Mouse (Mus musculus): ENCODE data around the gene 4930539E08Rik. TPM values are rescaled to one million over a fixed set of nuclear protein-coding genes. Genes with fewer than 3 reads are reported as not detected.
A peak's percentile ranks its signal among the peaks of the same experiment; 100 is the strongest.

Gene 4930539E08Rik
- polyA plus RNA-seq (2015; fragmentation: Nextera tagmentation; extraction: Ambion mirVana), result 0.22 and 0.27 TPM in 2 replicates

DNA sequence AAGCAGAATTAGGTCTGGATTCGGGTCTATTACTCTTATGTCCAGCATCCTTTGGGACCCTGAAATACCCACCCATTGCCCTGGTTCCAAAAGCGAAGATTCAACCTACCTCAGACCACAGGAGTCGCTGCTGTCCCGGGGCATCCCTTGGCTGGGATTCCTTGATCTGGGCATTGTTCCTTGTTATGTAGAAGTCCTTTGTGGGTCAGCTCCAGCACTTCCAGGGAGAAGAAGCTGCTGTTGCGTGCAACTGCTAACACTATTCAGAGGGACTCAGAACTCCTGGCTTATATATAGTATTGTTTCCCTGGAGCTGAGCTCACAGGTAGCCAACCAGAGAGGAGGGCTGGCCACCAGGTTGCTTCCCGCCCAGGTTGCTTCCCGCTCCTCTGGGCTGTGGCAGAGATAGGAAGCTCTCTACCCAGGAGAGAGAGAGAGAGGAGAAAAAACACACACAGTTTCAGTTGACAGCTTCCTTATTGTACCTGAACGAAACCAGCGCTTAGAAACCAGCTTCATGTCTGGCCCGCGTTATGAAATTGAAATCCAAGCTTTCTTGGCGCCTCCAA lies at the start of gene 4930539E08Rik:
Gene 4930539E08Rik (minus strand): TSS at position 265 of the 569 bp plus-strand sequence.
- no peaks in the 10 kb centered on the region for H3K4me1 ChIP-seq

DNA sequence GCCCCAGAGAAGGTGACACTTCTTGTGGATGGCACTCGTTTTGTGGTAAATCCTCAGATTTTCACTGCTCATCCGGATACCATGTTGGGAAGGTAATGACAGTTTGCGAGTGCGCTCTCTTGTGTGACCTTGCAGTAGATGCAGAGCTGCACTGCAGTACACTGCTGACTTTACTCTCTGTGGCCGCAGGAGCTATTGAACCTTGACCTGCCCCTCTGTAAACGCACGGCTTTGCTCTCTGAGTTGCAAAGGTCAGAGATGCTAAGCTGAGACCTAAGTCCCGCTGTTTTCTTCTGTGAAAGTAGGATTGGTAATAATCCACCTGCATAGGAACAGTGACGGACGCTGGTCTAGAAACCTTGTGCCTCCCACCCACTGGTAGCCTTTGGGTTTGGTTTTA lies 46.5 kb upstream of the 4930539E08Rik start:
- ATAC-seq (ENCODE audit: insufficient number of reproducible peaks, low FRiP score, low TSS enrichment, low read depth), result no peak
- H3K9ac ChIP-seq, result no peak overlapping the region
- H3K4me3 ChIP-seq, result no peak overlapping the region
- peaks cover 76% of the 10 kb centered on the region for H3K36me3 ChIP-seq
- 88% methylated on average over 10 of the region's 10 CpGs for WGBS
- H3K4me1 ChIP-seq, result no peaks in the 10 kb centered on the region
- H3K9me3 ChIP-seq, result no peaks in the 10 kb centered on the region
- H3K27me3 ChIP-seq, result no peaks in the 10 kb centered on the region
- H3K4me2 ChIP-seq, result no peak overlapping the region
- no peak overlapping the region for H3K27ac ChIP-seq

More for the DNA sequence above, at the start of gene 4930539E08Rik:
- ATAC-seq (ENCODE audit: insufficient number of reproducible peaks, low FRiP score, low TSS enrichment, low read depth), result no peak
- no peaks in the 10 kb centered on the region for H3K27me3 ChIP-seq
- H3K4me2 ChIP-seq, result no peak within 1 kb of the TSS
- H3K9me3 ChIP-seq, result no peaks in the 10 kb centered on the region
- H3K36me3 ChIP-seq, result no peaks in the 10 kb centered on the region
- H3K4me3 ChIP-seq, result no peak within 1 kb of the TSS
- WGBS, result 68% methylated on average over 12 of the region's 12 CpGs
- H3K27ac ChIP-seq, result no peak within 1 kb of the TSS
- H3K9ac ChIP-seq, result no peak within 1 kb of the TSS

- no peak overlapping the region for H3K9ac ChIP-seq
- WGBS, result 82% methylated on average over 10 of the region's 10 CpGs
- no peak for ATAC-seq (ENCODE audit: insufficient number of reproducible peaks, low FRiP score, low TSS enrichment, low read depth)
- H3K4me3 ChIP-seq, result no peak overlapping the region
- no peak overlapping the region for H3K27ac ChIP-seq
- H3K36me3 ChIP-seq, result peaks cover 72% of the 10 kb centered on the region
- no peaks in the 10 kb centered on the region for H3K9me3 ChIP-seq
- H3K4me2 ChIP-seq, result no peak overlapping the region
- no peaks in the 10 kb centered on the region for H3K4me1 ChIP-seq
- H3K27me3 ChIP-seq, result no peaks in the 10 kb centered on the region
These were observed 45.5 kb upstream of the 4930539E08Rik start for GRCm38 (mm10) chr17:28960597-28960996.

DNA sequence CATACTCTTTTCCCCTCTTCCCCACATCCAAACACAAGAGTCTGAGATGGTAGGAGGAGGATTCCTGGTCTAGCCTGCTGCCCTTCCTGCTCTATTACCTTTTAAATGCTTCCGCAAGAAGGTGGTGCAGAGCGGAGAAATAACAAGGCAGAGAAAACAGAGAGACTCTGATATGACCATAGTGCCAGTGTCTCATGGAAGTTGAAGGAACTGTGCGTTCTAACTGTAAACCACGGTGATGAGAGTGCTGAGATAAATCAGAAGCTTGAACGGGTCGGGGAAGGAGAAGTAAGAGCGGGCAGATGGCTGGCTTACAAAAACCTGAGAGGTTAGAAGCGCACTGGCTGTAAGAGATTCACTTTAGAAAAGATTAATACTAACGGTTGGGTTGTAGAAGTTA lies 39.3 kb upstream of the 4930539E08Rik start:
- Histone ChIP-seq H3K27ac (no peak overlapping the region), H3K27me3 (no peaks in the 10 kb centered on the region), H3K9ac (no peak overlapping the region), H3K4me1 (peaks cover 17% of the 10 kb centered on the region), H3K36me3 (peaks cover 18% of the 10 kb centered on the region; the same call in 1 of the 2 replicates), H3K4me2 (0 out of 2 replicates have a peak overlapping the region, but pooled peaks have one; percentile 67), H3K4me3 (no peak overlapping the region), H3K9me3 (no peaks in the 10 kb centered on the region)
- 95% methylated on average over 9 of the region's 9 CpGs for WGBS
- ATAC-seq (ENCODE audit: insufficient number of reproducible peaks, low FRiP score, low TSS enrichment, low read depth), result no peak

DNA sequence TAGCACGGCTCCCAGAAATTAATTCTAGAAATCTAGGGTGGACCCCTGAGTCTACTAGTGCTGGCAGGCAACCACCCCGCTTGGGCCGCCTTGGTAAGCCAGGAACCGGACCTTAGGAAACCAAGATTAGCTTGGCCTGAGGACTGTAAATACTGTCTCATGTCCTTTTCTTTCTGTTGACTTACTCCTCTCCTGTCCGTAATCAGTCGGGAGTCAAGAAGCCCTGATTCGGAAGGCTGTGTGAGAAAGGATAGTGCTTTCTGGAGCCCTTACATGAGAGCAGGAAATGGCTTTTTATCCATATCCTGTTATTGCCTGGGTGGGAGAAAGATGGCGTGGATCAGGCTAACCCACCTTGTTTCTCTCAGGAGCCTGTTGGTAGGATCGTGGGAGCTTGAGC lies 38.1 kb upstream of the 4930539E08Rik start:
- Histone ChIP-seq H3K4me1 (peaks cover 17% of the 10 kb centered on the region), H3K4me3 (peak overlapping the region; percentile 73), H3K9me3 (no peaks in the 10 kb centered on the region), H3K27ac (peak overlapping the region; percentile 98), H3K27me3 (no peaks in the 10 kb centered on the region), H3K4me2 (peak overlapping the region; percentile 67), H3K9ac (peak overlapping the region; percentile 76), H3K36me3 (peaks cover 11% of the 10 kb centered on the region; the same call in 1 of the 2 replicates)
- WGBS, result 19% methylated on average over 9 of the region's 9 CpGs
- ATAC-seq (ENCODE audit: insufficient number of reproducible peaks, low FRiP score, low TSS enrichment, low read depth), result no peak

- Histone ChIP-seq H3K4me1 (peaks cover 17% of the 10 kb centered on the region), H3K4me2 (peak within 1 kb of the TSS; percentile 67), H3K36me3 (0 out of 2 replicates have a peak, but pooled peaks cover 5% of the 10 kb centered on the region), H3K27me3 (no peaks in the 10 kb centered on the region), H3K27ac (peak within 1 kb of the TSS; percentile 98), H3K9ac (peak within 1 kb of the TSS; percentile 76), H3K9me3 (no peaks in the 10 kb centered on the region), H3K4me3 (peak within 1 kb of the TSS; percentile 73)
- WGBS, result under 1% methylated on average over 78 of the region's 80 CpGs
- peak; percentile 89 for ATAC-seq (ENCODE audit: insufficient number of reproducible peaks, low FRiP score, low TSS enrichment, low read depth)
These were observed 37.0 kb upstream of the 4930539E08Rik start, which contains the start of gene Kctd20 for GRCm38 (mm10) chr17:28951831-28952799. TSS of gene Kctd20 (plus strand) at chr17:28951950.

GRCm38 (mm10) chr17:28950751-28951150 lies 35.6 kb upstream of the 4930539E08Rik start:
- H3K9me3 ChIP-seq, result no peaks in the 10 kb centered on the region
- no peak overlapping the region for H3K4me2 ChIP-seq
- WGBS, result 77% methylated on average over 4 of the region's 4 CpGs
- no peak for ATAC-seq (ENCODE audit: insufficient number of reproducible peaks, low FRiP score, low TSS enrichment, low read depth)
- no peak overlapping the region for H3K27ac ChIP-seq
- H3K4me3 ChIP-seq, result no peak overlapping the region
- H3K36me3 ChIP-seq, result no peaks in the 10 kb centered on the region
- peaks cover 17% of the 10 kb centered on the region for H3K4me1 ChIP-seq
- H3K9ac ChIP-seq, result no peak overlapping the region
- H3K27me3 ChIP-seq, result no peaks in the 10 kb centered on the region

DNA sequence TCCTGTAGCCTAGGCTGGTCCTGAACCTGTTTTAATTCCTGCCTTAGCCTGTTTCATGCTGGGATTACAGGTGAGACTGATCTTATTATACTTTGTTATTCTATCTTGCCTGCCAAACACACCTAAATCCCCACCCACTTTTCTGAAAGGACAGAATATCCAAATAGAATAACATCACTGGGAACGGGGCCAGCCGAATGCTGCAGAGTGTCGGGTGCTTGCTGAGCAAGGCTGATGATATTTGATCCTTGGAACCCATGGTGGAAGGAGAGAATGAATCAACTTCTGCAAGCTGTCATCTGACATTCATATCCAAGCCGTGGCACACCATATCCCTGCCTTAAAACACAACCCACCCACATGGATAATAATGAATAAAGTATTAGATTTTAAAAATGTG lies 33.5 kb upstream of the 4930539E08Rik start:
- no peak overlapping the region for H3K27ac ChIP-seq
- no peaks in the 10 kb centered on the region for H3K27me3 ChIP-seq
- no peak overlapping the region for H3K9ac ChIP-seq
- no peaks in the 10 kb centered on the region for H3K9me3 ChIP-seq
- H3K36me3 ChIP-seq, result no peaks in the 10 kb centered on the region
- H3K4me1 ChIP-seq, result peaks cover 9% of the 10 kb centered on the region
- H3K4me2 ChIP-seq, result no peak overlapping the region
- 63% methylated on average over 4 of the region's 4 CpGs for WGBS
- H3K4me3 ChIP-seq, result no peak overlapping the region
- ATAC-seq (ENCODE audit: insufficient number of reproducible peaks, low FRiP score, low TSS enrichment, low read depth), result no peak

- Histone ChIP-seq H3K27ac (no peak overlapping the region), H3K36me3 (no peaks in the 10 kb centered on the region), H3K4me1 (peaks cover 5% of the 10 kb centered on the region; the same call in 1 of the 2 replicates), H3K4me2 (no peak overlapping the region), H3K9ac (no peak overlapping the region), H3K27me3 (no peaks in the 10 kb centered on the region), H3K4me3 (no peak overlapping the region), H3K9me3 (no peaks in the 10 kb centered on the region)
- no peak for ATAC-seq (ENCODE audit: insufficient number of reproducible peaks, low FRiP score, low TSS enrichment, low read depth)
- 90% methylated on average over 19 of the region's 19 CpGs for WGBS
These were observed 32.2 kb upstream of the 4930539E08Rik start for GRCm38 (mm10) chr17:28947011-28947939.

- Histone ChIP-seq H3K27ac (no peak overlapping the region), H3K9ac (no peak overlapping the region), H3K4me3 (no peak overlapping the region), H3K9me3 (no peaks in the 10 kb centered on the region), H3K36me3 (no peaks in the 10 kb centered on the region), H3K4me1 (no peaks in the 10 kb centered on the region), H3K27me3 (no peaks in the 10 kb centered on the region), H3K4me2 (no peak overlapping the region)
- no peak for ATAC-seq (ENCODE audit: insufficient number of reproducible peaks, low FRiP score, low TSS enrichment, low read depth)
- WGBS, result 82% methylated on average over 7 of the region's 7 CpGs
These were observed 29.4 kb upstream of the 4930539E08Rik start for GRCm38 (mm10) chr17:28944481-28944880.

DNA sequence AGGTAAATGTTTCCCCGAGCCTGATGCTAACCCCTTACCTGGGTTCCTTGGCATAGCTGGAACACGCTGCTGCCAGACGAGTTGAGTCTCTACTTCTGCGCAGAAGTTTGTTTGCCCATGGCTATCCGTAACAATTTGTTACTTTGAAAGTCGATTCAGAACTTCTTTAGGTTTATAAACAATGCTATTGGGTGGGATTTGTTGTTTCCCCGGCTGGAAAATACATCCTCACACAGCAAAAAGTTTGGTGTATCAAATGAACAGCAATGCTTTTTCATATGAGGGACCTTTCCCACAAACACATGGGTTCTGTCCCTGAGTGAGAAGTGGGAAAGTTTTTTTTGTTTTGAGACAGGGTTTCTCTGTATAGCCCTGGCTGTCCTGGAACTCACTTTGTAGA lies 28.6 kb upstream of the 4930539E08Rik start, which contains the start of gene Pxt1:
Gene Pxt1 (minus strand): TSS at position 101 of the 400 bp plus-strand sequence.
- Histone ChIP-seq H3K9me3 (no peaks in the 10 kb centered on the region), H3K4me2 (no peak within 1 kb of the TSS), H3K36me3 (no peaks in the 10 kb centered on the region), H3K27ac (no peak within 1 kb of the TSS), H3K4me1 (no peaks in the 10 kb centered on the region), H3K4me3 (no peak within 1 kb of the TSS), H3K9ac (no peak within 1 kb of the TSS), H3K27me3 (no peaks in the 10 kb centered on the region)
- ATAC-seq (ENCODE audit: insufficient number of reproducible peaks, low FRiP score, low TSS enrichment, low read depth), result no peak
- 92% methylated on average over 7 of the region's 7 CpGs for WGBS
